Mouse (Mus musculus) liver, postnatal 0 days (tissue): ENCODE measurements around the gene Cfap97d2.

Experiments used
- CTCF ChIP-seq: sonication (generic); IDR thresholded peaks from 2 replicates; pipeline ENCODE4 v1.5.1; 2016; ENCODE audit warnings: antibody characterized with exemption, low read depth
- EP300 ChIP-seq: IDR thresholded peaks from 2 replicates; pipeline ENCODE4 v1.6.1; 2016; ENCODE audit warnings: antibody characterized with exemption, low read depth, mild to moderate bottlenecking

GRCm38 (mm10) chr8:13702755-13703154 lies 2.9 kb upstream of the Cfap97d2 start:
- no peak for TF ChIP-seq EP300
- TF ChIP-seq CTCF: no peak
